Mouse (Mus musculus) stomach, postnatal 0 days (tissue): ENCODE measurements at regions not wholly inside any gene's neighbourhood (a gene's known extent, or its start where the extent isn't known, plus 50 kb on each side); places are given as distances from the start of the nearest gene placed in this dataset.

Experiments used
- CTCF ChIP-seq: IDR thresholded peaks from 2 replicates; pipeline ENCODE4 v1.5.1; 2016; ENCODE audit warnings: antibody characterized with exemption, low read depth, mild to moderate bottlenecking, moderate library complexity
- EP300 ChIP-seq: optimal IDR thresholded peaks from 2 replicates; pipeline ENCODE3; 2016; ENCODE audit warnings: antibody characterized with exemption

- TF ChIP-seq CTCF (no peak), EP300 (no peak)
Measured at GRCm38 (mm10) chr15:62350862-62351757, 1428.3 kb upstream of the A1bg start.
